Mouse (Mus musculus) megakaryocyte, adult 5-6 weeks (primary cell): Measurements from ENCODE around the gene Spi1. TPM values are rescaled to one million over a fixed set of nuclear protein-coding genes. Genes with fewer than 3 reads are reported as not detected.

Experiments used
- ATAC-seq: 2 replicates; pipeline ENCODE4 v1.8.0; 2016; ENCODE audit warnings: mild to moderate bottlenecking, inconsistent platforms; ENCODE audit not compliant: poor library complexity, severe bottlenecking
- total RNA-seq, 2 experiments: library from RNA; stranded (forward) in 1 of 2; stranded (reverse) in 1 of 2; fragments of 153-499, 151-499 nt in 1 of 2; fragments of 221-1000, 200-1000 nt in 1 of 2; gene quantifications; 2 replicates each; pipeline versions ENCODE4 v1.2.3 to v1.2.4; 2015 to 2017

Spi1 gene
- total RNA-seq, 2 experiments from 2014 or later = 295 to 348 TPM

DNA sequence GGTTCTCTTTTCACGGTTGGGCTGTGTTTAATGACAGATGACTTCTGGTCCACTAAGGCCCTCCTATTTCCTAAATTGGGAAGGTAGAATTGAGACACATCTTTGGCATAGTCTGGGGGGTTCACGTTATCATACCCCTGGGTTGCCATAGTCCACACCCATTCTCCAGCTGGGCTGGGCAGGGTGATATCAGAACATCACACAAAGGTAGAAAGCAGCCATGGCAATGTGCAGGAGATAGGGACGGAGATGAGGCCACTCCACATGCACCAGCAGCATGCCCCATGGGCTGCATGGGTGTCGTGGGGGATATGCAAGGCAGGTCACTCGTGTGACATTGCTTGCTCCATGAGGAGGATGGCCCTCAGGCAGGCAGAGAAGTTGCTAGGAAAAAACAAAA, 81.3 kb downstream of the Spi1 start:
- no peak for ATAC-seq

DNA sequence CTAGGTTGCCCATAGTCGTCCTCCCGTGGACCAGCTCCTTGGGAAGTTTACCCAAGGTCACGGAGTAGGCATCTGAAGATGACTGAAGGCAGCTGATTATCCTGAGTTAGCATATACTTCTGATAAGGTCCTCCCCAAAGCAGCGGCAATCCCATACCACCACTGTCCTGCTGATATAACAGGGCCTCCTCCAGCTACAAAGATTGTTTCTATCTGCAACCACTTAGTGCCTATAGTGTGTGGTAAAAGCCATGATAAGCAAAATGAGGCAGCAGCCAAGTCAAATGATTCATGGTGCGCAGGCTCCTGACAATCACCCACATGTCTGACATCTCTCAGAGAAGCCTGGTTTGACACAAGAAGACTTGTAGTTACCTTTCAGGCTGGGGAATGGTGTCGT, 82.8 kb downstream of the Spi1 start:
- no peak for ATAC-seq

Other genes with a start within 250 kb of the Spi1 start
- 130 and 138 TPM in 2 replicates for gene Mtch2, start 235.2 kb upstream of the Spi1 start, total RNA-seq (2015)
- gene Mtch2, start 235.2 kb upstream of the Spi1 start, total RNA-seq (2017) = 129 and 168 TPM in 2 replicates
- not detected in 2 replicates for gene C1qtnf4, start 196.5 kb upstream of the Spi1 start, total RNA-seq (2015)
- not detected in 2 replicates for gene C1qtnf4, start 196.5 kb upstream of the Spi1 start, total RNA-seq (2017)
- gene Kbtbd4, start 177.7 kb upstream of the Spi1 start, total RNA-seq (2015) = 9.1 and 11.3 TPM in 2 replicates
- gene Kbtbd4, start 177.7 kb upstream of the Spi1 start, total RNA-seq (2017) = 9.3 and 14.1 TPM in 2 replicates
- gene Ndufs3, start 177.6 kb upstream of the Spi1 start, total RNA-seq (2015) = 113 and 119 TPM in 2 replicates
- gene Ndufs3, start 177.6 kb upstream of the Spi1 start, total RNA-seq (2017) = 61.6 and 70.9 TPM in 2 replicates
- 33.7 and 34.7 TPM in 2 replicates for gene Celf1, start 142.0 kb upstream of the Spi1 start, total RNA-seq (2015)
- 31.3 and 34.1 TPM in 2 replicates for gene Celf1, start 142.0 kb upstream of the Spi1 start, total RNA-seq (2017)
- gene Rapsn, start 46.8 kb upstream of the Spi1 start, total RNA-seq (2015) = 0.46 and 0.47 TPM in 2 replicates
- gene Rapsn, start 46.8 kb upstream of the Spi1 start, total RNA-seq (2017) = 0.51 and 1.3 TPM in 2 replicates
- gene Psmc3, start 28.4 kb upstream of the Spi1 start, total RNA-seq (2015) = 65.1 and 69.7 TPM in 2 replicates
- 226 TPM in 2 replicates for gene Psmc3, start 28.4 kb upstream of the Spi1 start, total RNA-seq (2017)
- gene Slc39a13, start 12.0 kb upstream of the Spi1 start, total RNA-seq (2015) = 8.4 and 15.6 TPM in 2 replicates
- 6.5 and 10.9 TPM in 2 replicates for gene Slc39a13, start 12.0 kb upstream of the Spi1 start, total RNA-seq (2017)
- 0.18 and 0.27 TPM in 2 replicates for gene Mybpc3, start 35.8 kb downstream of the Spi1 start, total RNA-seq (2015)
- gene Mybpc3, start 35.8 kb downstream of the Spi1 start, total RNA-seq (2017) = 0.08 and 0.44 TPM in 2 replicates
- 35.4 and 39.7 TPM in 2 replicates for gene Madd, start 101.4 kb downstream of the Spi1 start, total RNA-seq (2015)
- gene Madd, start 101.4 kb downstream of the Spi1 start, total RNA-seq (2017) = 63.6 and 78.7 TPM in 2 replicates
- 0.45 and 1.9 TPM in 2 replicates for gene Nr1h3, start 120.4 kb downstream of the Spi1 start, total RNA-seq (2015)
- gene Nr1h3, start 120.4 kb downstream of the Spi1 start, total RNA-seq (2017) = 1.5 and 2.2 TPM in 2 replicates
- gene Acp2, start 120.5 kb downstream of the Spi1 start, total RNA-seq (2015) = 7.1 and 8.4 TPM in 2 replicates
- 8.0 and 9.0 TPM in 2 replicates for gene Acp2, start 120.5 kb downstream of the Spi1 start, total RNA-seq (2017)
- 7.7 and 8.8 TPM in 2 replicates for gene Ddb2, start 154.6 kb downstream of the Spi1 start, total RNA-seq (2015)
- gene Ddb2, start 154.6 kb downstream of the Spi1 start, total RNA-seq (2017) = 7.3 TPM in 2 replicates
- gene Pacsin3, start 173.6 kb downstream of the Spi1 start, total RNA-seq (2015) = not detected in 2 replicates
- 0.29 TPM in 1 of 2 replicates, not detected in the other for gene Pacsin3, start 173.6 kb downstream of the Spi1 start, total RNA-seq (2017)
- gene Arfgap2, start 182.6 kb downstream of the Spi1 start, total RNA-seq (2015) = 24.7 and 27.2 TPM in 2 replicates
- 26.9 and 27.1 TPM in 2 replicates for gene Arfgap2, start 182.6 kb downstream of the Spi1 start, total RNA-seq (2017)